Mouse (Mus musculus) testis, postnatal 10 days (tissue): ENCODE results near the gene Fam110c.
"Not testable (repeated sequence)": the region's sequence is repeated elsewhere in the genome, so short reads cannot be mapped to it uniquely, and the experiment has no call there.

Experiments used
- DNase-seq: peaks from one replicate; pipeline ENCODE4 v3.0.0; 2021; ENCODE audit warnings: low spot score

Fam110c gene

GRCm38 (mm10) chr12:31073412-31074354 lies at the start of gene Fam110c:
Fam110c (plus strand) TSS chr12:31073861.
- DNase-seq, result peak; percentile 72

GRCm38 (mm10) chr12:31026423-31026822 lies 47.2 kb upstream of the Fam110c start:
- no peak for DNase-seq

- DNase-seq, result no peak
Measured at GRCm38 (mm10) chr12:31052066-31052465, 21.6 kb upstream of the Fam110c start.

DNA sequence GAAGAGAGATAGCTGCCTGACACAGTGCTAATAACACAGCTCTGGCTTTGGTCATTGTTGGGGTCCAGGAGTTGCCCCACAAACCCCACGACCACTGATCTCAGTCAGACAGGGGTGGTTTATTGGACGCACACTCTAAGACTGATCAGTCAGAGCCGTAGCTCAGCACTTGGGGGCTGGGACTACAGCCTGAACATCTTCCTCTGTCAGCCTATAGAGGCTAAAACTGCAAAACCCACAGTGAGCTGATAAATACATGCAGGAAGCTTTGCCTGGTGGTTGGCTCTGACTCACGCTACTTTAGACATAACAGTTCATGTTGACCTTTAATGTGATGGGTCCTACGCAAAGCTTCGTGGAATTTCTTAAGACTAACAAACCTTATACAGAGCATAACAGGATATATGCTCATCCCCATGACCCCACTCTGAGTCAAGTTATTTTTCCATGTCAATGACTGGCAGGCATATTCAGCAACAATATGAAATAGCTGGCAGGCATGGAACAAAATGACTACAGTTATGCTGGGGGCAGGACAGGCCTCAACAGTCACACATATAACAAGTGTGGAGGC lies 17.3 kb upstream of the Fam110c start:
- DNase-seq, result no peak

GRCm38 (mm10) chr12:31059393-31059853 lies 14.2 kb upstream of the Fam110c start:
- no peak for DNase-seq

DNA sequence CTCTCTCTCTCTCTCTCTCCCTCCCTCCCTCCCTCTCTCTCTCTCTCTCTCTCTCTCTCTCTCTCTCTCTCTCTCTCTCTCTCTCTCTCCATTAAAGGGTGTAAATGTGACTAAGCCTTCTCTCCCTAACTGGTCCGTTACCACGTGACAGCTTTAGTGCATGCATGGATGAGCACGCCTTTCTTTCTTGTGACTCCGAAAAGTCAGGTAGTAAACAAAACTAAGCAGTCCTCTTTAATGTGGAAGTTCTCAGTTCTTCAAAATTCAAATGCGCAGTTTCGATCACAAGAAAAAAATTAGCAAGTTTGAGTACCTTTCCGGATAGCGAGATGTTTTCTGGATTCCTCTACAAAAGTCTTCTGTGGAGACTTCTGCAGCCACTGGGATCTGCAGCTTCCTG lies 13.4 kb upstream of the Fam110c start:
- no peak for DNase-seq

DNA sequence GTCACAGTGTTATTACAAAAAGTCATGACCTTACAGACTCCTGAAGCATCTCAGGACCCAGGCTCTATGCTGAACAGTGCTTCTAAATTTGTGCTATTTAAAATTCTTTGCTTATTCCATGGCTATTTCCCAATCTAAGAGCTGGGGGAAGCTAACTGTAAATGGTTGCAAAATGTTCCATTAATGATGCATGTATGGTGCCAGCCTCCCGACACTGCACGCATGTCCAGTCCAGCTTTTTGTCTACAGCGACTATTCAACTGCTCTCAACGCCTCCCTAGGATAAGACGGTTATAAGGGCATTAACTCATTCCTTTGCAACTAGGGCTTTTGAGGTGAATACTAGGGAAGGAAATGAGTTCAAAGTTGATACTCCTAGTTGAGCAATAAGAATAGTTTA lies 2.4 kb upstream of the Fam110c start:
- no peak for DNase-seq

DNA sequence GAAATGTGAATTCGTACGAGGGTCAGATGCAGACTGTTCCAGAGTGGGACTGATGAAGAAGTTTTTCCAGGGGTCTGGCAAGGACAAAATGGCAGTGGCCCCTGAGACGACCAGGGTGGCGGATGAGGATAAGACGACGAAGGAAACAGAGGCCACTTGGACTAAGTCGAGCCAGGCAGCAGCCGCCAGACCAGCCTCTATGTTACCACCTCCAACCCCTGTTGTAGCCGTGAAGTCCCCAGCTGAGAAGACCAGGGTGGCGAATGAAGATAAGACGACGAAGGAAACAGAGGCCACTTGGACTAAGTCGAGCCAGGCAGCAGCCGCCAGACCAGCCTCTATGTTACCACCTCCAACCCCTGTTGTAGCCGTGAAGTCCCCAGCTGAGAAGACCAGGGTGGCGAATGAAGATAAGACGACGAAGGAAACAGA lies 710 bp downstream of the Fam110c start:
- DNase-seq, result not testable (repeated sequence)

GRCm38 (mm10) chr12:31074839-31075538 lies 1.3 kb downstream of the Fam110c start:
- DNase-seq, result peak; percentile 50

- no peak for DNase-seq
Measured at GRCm38 (mm10) chr12:31077020-31077419, 3.4 kb downstream of the Fam110c start.

GRCm38 (mm10) chr12:31078030-31078429 lies 4.4 kb downstream of the Fam110c start:
- no peak for DNase-seq

GRCm38 (mm10) chr12:31080352-31080751 lies 6.7 kb downstream of the Fam110c start:
- no peak for DNase-seq

- no peak for DNase-seq
Measured at GRCm38 (mm10) chr12:31080890-31081554, 7.4 kb downstream of the Fam110c start.

DNA sequence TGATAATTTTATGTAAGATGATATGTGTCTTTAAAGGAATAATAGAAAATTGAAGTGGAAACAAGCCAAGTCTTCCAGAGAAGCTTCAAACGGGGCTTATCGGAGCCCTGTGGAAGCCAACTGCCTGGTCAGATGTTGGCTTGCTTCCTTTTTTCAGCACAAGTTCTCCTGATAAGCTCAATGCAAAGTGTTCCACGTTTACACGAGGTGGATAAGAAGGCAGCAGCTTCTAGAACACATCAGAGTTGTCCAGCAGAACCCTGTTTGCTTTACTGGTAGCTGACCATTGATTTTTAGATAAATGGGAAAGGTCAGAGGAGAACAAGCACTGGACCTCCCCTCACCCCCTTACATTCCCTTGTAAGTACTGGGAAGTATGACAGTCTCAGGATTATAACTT lies 9.3 kb downstream of the Fam110c start:
- DNase-seq, result no peak

DNA sequence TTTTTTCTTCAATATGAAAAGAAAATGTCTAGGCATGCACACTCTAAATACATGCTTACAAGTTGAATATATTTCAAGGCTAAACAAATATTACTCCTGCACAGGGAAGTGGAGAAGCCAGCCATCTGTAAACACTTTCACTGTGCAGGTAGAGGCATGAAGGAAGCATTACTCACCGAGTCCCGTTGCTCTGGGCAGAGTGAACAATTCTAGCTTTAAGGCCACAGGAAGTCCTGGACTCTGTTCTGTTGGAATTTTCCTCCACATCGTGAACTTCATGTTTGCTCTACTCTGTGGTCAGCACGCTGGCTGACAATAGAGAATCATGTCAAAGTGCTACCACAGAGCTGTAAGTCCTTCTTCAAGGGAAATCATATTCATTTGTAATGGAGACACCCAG lies 9.7 kb downstream of the Fam110c start:
- no peak for DNase-seq

DNA sequence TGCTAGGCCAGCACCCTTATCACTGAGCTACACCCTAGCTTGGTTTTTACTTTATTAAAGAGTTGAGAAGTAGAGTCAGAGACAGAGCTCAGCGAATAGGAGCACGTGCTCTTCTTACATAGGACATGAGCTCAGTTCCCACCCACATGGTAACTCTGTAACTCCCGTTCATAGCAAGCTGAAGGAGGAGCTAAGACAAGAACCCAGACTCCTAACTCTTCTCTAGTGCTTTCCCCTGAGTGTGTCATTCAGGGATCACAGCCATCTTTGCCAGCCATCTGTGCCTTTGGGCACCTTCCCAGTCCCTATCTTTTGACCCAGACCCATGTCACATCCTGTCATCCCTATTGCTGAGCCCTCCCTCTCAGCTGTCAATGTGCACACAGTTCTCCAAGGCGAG lies 13.4 kb downstream of the Fam110c start:
- no peak for DNase-seq

DNA sequence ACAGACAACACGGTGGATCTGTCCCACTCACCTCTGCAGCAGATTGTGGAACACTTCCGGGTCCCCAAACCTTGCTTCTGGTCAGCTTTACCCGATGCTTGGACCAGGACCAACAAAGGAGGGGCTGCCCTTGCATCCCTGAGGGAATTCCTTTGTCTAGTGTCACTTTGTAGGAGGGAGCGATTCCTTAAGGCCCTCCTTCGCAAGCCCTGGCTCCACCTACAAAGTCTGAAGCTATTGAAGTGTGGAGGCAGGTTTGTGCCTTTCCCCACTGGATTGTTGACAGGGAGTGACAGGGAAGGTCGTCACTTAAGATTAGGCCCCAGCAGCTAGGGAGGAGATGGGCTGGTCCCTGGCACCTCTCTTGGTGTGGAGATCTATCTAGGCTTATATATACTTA lies 16.7 kb downstream of the Fam110c start:
- DNase-seq, result peak; percentile 72

DNA sequence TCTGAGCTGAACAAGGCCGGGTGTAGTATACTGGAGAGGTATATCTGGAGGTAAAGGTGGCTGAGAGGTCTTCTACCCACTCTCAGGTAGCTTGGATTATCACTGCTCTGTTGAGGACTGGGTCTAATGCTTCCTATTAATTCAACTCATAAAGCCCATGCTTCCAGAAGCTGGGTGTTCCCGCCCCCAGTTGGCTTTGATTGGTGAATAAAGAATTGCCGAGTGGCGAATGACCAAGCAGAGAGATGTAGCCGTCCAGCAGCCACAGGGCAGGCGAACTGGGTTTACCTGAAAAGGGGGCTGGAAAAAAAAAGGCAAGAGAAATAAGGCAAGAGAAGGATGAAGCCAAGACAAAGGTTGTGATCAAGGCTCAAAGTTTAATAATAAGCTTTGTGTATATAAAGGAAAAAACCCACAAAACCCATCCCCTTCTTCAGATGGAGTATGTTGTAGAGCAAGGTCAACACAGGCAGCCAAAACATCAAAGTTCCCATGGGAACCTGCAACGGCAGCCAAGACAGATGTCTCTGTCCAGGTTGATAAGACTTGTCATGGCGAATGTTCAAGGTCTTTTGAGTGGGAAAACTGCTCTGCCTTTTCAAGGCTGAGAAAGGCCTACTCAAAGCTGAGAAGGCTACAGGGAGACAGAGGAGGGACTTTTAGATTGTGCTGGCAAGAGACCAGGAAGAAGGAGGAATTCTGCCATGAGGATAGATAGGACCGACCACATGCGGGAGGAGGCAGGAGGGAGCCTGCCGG lies 17.4 kb downstream of the Fam110c start:
- peak; percentile 65 for DNase-seq

DNA sequence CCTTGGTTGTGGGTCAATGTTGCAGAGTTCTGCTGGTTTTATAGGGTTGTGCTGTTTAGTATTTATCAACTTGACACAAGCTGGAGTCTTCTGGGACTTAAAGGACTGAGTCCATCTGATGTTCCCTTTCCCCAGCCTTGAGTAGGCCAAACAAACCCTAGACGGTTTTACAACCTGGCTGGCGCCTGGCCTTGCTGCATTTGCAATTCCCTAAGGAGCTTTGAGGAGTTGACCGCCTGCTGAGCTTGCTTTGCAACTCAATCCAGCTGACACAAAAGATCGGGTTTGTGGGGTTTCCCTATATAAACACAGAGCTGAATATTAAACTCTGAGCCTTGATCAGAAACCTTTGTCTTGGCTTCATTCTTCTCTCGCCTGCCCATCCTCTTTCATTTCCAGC lies 18.8 kb downstream of the Fam110c start:
- DNase-seq, result no peak

DNA sequence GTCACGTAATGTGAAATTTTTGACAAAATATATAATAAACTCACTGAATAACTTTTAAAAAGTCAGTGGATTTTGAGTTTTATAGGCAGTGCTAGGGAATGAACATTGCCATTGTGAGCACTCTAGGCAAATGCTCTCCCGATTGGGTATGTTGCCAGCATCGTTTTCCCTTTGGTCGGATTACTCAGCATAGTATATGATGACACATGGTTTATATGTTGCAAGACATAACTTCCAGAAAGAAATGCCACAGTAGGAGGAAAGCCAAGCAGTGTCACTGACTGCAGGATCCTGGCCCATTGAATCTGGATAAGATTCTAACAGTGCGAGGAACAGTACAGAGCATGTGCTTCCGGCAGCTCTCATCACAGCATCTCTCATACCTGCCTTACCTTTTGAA lies 23.5 kb downstream of the Fam110c start:
- DNase-seq, result no peak

DNA sequence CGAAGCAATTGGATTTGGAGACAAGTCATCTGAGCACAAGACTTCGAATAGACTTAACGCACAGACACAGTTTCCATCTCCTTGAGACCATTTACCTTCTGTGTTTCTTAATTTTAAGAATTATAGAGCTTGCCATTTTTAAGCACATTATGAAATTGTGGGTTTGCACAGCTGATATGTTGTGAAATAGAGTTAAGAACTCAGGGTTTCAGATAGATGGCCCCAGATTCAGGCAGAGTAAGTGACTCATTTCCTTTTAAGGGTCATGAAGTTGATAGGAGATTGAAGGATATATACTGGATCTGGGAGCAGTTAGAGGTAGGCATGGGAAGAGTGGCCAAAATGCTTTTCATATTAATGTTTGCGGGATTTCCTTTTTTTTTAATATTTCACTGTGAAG lies 27.5 kb downstream of the Fam110c start:
- DNase-seq, result no peak
